Mouse (Mus musculus) cerebellum, postnatal 10 days (tissue): ENCODE results near the gene Spag16.
A peak's percentile ranks its signal among the peaks of the same experiment; 100 is the strongest.

Experiments
- DNase-seq, 2 experiments: peaks; one replicate each; pipeline ENCODE4 v3.0.0; 2021; ENCODE audit warnings: mixed read lengths in 2 of 2

The Spag16 gene

DNA sequence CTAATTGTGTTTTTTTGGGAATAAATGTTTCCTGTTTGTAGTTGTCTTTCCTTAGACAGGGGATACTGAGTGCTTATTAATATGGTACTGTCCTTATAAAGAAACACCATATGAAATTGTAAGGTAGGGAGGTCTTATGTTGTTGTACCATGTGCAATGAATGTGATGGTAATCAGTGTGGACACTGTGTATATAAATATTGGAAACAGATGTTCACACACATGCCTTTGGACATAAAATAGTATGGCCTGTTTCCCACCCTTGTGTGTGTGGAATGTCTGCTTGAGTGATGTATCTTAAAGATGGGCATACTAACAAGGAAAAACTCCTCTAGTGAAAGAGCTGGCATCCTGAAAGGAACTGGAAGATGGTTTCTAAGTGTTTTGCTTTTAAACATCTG lies 692.1 kb downstream of the Spag16 start:
- no peak for DNase-seq

DNA sequence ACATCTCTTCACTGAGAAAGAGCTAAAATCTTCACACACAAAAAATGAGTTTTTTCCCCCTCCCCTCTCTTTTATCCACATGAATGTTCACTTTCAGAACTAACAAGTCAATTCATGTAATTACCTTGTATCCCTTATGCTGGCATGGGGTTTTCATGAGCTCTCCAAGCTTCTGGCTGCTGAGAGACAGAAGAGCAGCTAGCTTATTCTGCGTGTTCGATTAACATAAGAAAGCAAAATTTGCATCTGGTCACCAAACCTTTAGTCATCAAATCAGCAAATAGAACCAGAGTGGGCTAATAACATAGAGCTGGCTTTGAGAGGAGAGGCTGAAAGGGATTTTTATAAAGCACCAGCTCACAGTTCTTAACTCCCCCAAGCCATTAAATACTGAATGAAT lies 700.4 kb downstream of the Spag16 start:
- no peak for DNase-seq

GRCm38 (mm10) chr1:70529771-70530170 lies 703.0 kb downstream of the Spag16 start:
- peak; percentile 55 to 59 for DNase-seq

- DNase-seq: no peak
Observed at GRCm38 (mm10) chr1:70551839-70552238, 725.1 kb downstream of the Spag16 start.

- no peak for DNase-seq
Observed at GRCm38 (mm10) chr1:70621805-70622204, 795.0 kb downstream of the Spag16 start.

GRCm38 (mm10) chr1:70624803-70625460 lies 798.2 kb downstream of the Spag16 start:
- DNase-seq: no peak

DNA sequence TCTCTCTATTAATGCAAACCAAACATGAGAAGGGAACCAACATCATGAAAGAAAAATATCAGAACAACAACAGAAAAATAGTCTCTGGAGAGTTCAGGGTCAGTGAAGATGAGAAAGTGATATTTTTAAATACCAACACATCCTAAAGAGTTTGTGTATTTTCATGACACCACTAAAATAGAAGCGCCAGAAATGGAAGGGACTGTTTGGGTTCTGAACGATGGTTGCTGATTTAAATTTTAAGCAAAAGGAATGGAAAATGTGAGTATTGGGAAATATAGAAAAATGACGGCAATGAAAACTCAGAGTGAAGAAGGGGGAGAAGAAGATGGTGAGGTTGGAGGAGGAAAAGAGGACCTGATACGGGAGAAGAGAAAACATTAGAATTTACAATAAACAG lies 825.9 kb downstream of the Spag16 start:
- DNase-seq: no peak

DNA sequence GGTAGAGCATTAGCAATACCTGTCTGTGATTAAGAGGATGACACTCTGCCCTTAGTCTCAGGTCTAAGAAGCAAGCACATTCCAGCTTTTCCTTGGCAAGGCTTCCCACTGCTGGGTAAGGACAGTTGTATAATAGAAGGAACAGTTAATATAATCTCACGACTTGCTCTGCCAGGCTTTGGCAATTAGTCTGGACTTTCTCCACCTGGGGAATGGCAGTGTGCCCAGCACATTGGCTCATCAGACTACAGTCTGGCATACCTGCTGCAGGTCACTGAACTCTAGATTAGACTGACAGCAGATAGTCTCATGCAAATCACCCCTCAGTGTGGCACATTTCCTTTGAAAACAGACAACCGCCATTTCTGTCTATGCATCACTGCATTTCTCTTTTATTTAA lies 865.8 kb downstream of the Spag16 start:
- peak; percentile 92 to 93 for DNase-seq

DNA sequence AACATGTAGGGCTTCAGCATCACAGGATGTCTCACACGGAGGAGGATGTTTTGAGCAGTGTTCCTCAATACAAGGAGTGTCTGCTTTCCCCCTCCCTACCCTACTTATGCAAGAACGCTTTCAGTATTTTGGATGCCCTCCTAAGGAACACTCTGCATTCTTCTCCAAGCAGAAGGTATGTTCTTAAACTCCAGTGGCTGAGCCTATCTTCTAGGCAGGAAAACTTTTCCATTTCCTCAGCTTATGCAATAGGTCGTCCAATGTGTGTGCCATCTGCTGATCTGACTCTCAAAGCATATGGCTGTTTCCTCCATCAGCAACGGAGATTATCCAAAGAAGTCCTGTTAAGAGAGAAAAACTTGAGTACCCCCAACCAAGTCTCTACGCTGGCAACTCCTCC lies 873.5 kb downstream of the Spag16 start:
- no peak for DNase-seq

DNA sequence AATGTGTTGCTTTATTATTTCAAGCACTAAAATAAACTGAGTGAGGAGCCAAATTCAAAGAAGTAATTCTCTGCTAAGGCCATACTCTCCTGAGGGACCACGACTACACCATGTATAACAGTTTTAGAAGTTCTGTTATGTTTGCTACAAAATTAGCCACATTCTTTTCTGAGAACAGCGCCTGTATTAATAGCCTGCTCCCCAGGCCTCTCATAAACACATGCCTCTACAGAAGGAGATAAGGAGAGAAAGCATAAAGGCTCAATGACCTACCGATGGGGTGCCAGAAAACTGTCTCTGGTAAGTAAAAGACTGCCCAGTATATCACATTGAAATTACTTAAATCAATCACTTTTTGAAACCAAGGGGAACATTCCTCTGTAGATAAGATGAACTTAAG lies 877.2 kb downstream of the Spag16 start:
- DNase-seq: no peak

GRCm38 (mm10) chr1:70705821-70706220 lies 879.1 kb downstream of the Spag16 start:
- peak; percentile 42 to 63 for DNase-seq

- peak in 1 of 2 experiments; percentile 15 for DNase-seq
Observed at GRCm38 (mm10) chr1:70725045-70725444, 898.3 kb downstream of the Spag16 start.

DNA sequence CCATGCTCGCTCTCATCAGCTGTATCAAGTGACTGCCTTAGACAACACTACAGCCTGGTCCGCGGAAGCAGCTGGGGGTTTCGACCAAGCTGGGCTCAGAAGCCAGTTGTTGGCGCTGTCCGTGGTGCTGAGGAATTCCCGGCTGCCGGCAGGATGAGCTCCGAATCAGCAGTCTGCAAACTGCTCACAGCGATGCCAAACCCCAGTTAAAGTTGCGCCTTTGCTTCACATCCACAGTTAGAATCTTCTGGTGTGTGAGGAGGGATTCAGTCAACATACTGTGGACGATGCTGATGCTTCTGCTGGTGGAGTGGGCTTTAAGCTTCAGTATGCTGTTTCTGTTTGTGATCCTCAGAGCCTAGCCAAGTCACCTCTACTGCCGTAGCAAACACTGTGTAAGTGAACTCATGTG lies 898.9 kb downstream of the Spag16 start, which contains the start of gene Vwc2l:
Gene Vwc2l (plus strand): TSS at position 61 of the 412 bp plus-strand sequence.
- peak; percentile 52 to 67 for DNase-seq
